Mouse (Mus musculus) c-Kit-positive CD71-negative TER-119-negative erythroid progenitor cells, embryonic 14.5 days (primary cell): ENCODE measurements around the gene Cd36.

ENCODE experiments used
- DNase-seq: peaks from one replicate; pipeline ENCODE4 v3.0.0-alpha.2; 2013; ENCODE audit warnings: low read depth

Cd36 gene

GRCm38 (mm10) chr5:17857871-17858270, 30.7 kb downstream of the Cd36 start:
- DNase-seq: no peak

GRCm38 (mm10) chr5:17857262-17857661, 31.3 kb downstream of the Cd36 start:
- no peak for DNase-seq

GRCm38 (mm10) chr5:17854127-17854923, 34.3 kb downstream of the Cd36 start:
- DNase-seq: no peak

- DNase-seq: no peak
Measured at GRCm38 (mm10) chr5:17850582-17850981, 38.0 kb downstream of the Cd36 start.

- no peak for DNase-seq
Measured at GRCm38 (mm10) chr5:17849582-17849981, 39.0 kb downstream of the Cd36 start.

- no peak for DNase-seq
Measured at GRCm38 (mm10) chr5:17848733-17849132, 39.9 kb downstream of the Cd36 start.

- no peak for DNase-seq
Measured at GRCm38 (mm10) chr5:17848267-17848666, 40.3 kb downstream of the Cd36 start.

- DNase-seq: no peak
Measured at GRCm38 (mm10) chr5:17843921-17844320, 44.7 kb downstream of the Cd36 start.

- no peak for DNase-seq
Measured at GRCm38 (mm10) chr5:17843316-17843715, 45.3 kb downstream of the Cd36 start.

- DNase-seq: no peak
Measured at GRCm38 (mm10) chr5:17842111-17842729, 46.4 kb downstream of the Cd36 start.

GRCm38 (mm10) chr5:17839549-17839948, 49.1 kb downstream of the Cd36 start:
- DNase-seq: no peak

- DNase-seq: no peak
Measured at GRCm38 (mm10) chr5:17836408-17836807, 52.2 kb downstream of the Cd36 start.

- DNase-seq: no peak
Measured at GRCm38 (mm10) chr5:17835302-17836097, 53.1 kb downstream of the Cd36 start.

- no peak for DNase-seq
Measured at GRCm38 (mm10) chr5:17833797-17834196, 54.8 kb downstream of the Cd36 start.

- DNase-seq: no peak
Measured at GRCm38 (mm10) chr5:17830536-17830935, 58.1 kb downstream of the Cd36 start.

GRCm38 (mm10) chr5:17828713-17829544, 59.7 kb downstream of the Cd36 start:
- no peak for DNase-seq

- no peak for DNase-seq
Measured at GRCm38 (mm10) chr5:17821395-17821794, 67.2 kb downstream of the Cd36 start.

- DNase-seq: no peak
Measured at GRCm38 (mm10) chr5:17820239-17820999, 68.2 kb downstream of the Cd36 start.

GRCm38 (mm10) chr5:17816170-17816569, 72.4 kb downstream of the Cd36 start:
- DNase-seq: peak; percentile 30

GRCm38 (mm10) chr5:17810336-17810735, 78.3 kb downstream of the Cd36 start:
- no peak for DNase-seq

GRCm38 (mm10) chr5:17806774-17807377, 81.7 kb downstream of the Cd36 start:
- no peak for DNase-seq
